Mouse (Mus musculus): ENCODE measurements around the gene Plekho1. TPM values are rescaled to one million over a fixed set of nuclear protein-coding genes. Genes with fewer than 3 reads are reported as not detected.
"Not testable (repeated sequence)": the region's sequence is repeated elsewhere in the genome, so short reads cannot be mapped to it uniquely, and the experiment has no call there.

Plekho1 gene
- polyA plus RNA-seq, 1 experiment: not detected

DNA sequence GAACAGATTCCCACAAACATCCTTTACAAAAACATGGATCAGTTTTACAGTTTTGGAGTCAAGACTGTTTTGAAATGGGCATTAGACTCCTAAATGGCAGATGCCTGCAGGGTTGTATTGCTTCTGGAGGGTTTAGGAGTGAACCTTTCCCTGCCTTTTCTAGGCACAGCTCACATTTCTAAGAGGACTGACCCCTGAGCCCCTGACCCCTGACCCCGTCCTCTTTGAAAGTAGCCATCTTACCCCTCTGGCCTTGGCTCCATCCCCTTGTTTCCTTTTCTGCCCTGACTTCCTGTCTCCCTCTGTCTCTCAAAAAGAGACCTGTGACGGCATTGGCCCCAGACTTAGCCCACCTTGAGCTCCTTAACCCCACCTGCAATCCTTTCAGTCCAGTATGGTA is 32.6 kb downstream of the Plekho1 start:
- 81% methylated on average over 2 of the region's 2 CpGs for WGBS
- H3K4me3 ChIP-seq (ENCODE audit: insufficient read depth, low read depth, low read length): no peak overlapping the region
- H3K27ac ChIP-seq (ENCODE audit: insufficient read depth, low read depth, low read length): no peak overlapping the region
- TF ChIP-seq POLR2A (IDR thresholded peaks at IDR 0.05; ENCODE audit: insufficient read depth, low read depth, low read length) (no peak), CTCF (IDR thresholded peaks at IDR 0.05; ENCODE audit: insufficient read depth, low read depth, low read length) (no peak)
- peaks cover 5% of the 10 kb centered on the region for H3K4me1 ChIP-seq (ENCODE audit: control insufficient read depth, insufficient read depth, low read length)

DNA sequence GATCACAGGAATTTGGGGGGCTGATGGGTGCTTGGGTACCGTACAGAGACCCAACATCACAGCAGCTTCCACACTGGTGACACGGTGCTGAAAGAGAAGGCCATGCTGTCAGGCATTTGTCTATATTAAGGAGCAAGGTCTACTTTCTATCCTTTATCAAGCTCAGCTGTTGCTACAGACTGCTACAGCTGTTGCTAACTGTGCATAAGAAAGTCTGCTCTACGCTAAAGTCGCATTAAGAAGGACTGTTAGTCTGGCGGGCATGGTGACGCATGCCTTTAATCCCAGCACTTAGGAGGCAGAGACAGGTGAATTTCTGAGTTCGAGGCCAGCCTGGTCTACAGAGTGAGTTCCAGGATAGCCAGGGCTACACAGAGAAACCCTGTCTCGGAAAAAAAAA is 33.6 kb downstream of the Plekho1 start:
- not testable (repeated sequence) for H3K4me1 ChIP-seq (ENCODE audit: control insufficient read depth, insufficient read depth, low read length); H3K4me3 ChIP-seq (ENCODE audit: insufficient read depth, low read depth, low read length); H3K27ac ChIP-seq (ENCODE audit: insufficient read depth, low read depth, low read length)
- WGBS: 85% methylated on average over 8 of the region's 8 CpGs

DNA sequence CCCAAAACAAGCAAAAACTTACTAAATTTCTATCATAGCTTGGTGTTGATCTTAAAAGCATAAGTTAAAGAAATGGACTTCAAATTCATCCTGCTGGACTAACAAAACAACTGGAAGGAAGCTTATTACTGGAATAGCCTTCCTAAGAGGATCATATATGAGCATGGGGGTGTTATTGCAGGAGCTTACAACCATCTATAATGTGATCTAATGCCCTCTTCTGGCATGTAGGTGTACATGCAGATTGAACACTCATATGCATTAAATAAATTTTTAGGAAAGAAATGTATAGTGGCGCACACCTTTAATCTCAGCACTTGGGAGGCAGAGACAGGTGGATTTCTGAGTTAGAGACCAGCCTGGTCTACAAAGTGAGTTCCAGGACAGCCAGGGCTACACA is 36.0 kb downstream of the Plekho1 start:
- H3K4me3 ChIP-seq (ENCODE audit: insufficient read depth, low read depth, low read length): no peak overlapping the region
- 83% methylated on average over 1 of the region's 1 CpGs for WGBS
- no peak overlapping the region for H3K27ac ChIP-seq (ENCODE audit: insufficient read depth, low read depth, low read length)
- no peak for TF ChIP-seq CTCF (IDR thresholded peaks at IDR 0.05; ENCODE audit: insufficient read depth, low read depth, low read length)
- TF ChIP-seq POLR2A (IDR thresholded peaks at IDR 0.05; ENCODE audit: insufficient read depth, low read depth, low read length): no peak
- no peaks in the 10 kb centered on the region for H3K4me1 ChIP-seq (ENCODE audit: control insufficient read depth, insufficient read depth, low read length)

GRCm38 (mm10) chr3:95959082-95959481 is 36.7 kb downstream of the Plekho1 start:
- H3K4me3 ChIP-seq (ENCODE audit: insufficient read depth, low read depth, low read length): no peak overlapping the region
- H3K4me1 ChIP-seq (ENCODE audit: control insufficient read depth, insufficient read depth, low read length): no peaks in the 10 kb centered on the region
- no peak overlapping the region for H3K27ac ChIP-seq (ENCODE audit: insufficient read depth, low read depth, low read length)
- 77% methylated on average over 5 of the region's 5 CpGs for WGBS
- TF ChIP-seq POLR2A (IDR thresholded peaks at IDR 0.05; ENCODE audit: insufficient read depth, low read depth, low read length) (no peak), CTCF (IDR thresholded peaks at IDR 0.05; ENCODE audit: insufficient read depth, low read depth, low read length) (no peak)

DNA sequence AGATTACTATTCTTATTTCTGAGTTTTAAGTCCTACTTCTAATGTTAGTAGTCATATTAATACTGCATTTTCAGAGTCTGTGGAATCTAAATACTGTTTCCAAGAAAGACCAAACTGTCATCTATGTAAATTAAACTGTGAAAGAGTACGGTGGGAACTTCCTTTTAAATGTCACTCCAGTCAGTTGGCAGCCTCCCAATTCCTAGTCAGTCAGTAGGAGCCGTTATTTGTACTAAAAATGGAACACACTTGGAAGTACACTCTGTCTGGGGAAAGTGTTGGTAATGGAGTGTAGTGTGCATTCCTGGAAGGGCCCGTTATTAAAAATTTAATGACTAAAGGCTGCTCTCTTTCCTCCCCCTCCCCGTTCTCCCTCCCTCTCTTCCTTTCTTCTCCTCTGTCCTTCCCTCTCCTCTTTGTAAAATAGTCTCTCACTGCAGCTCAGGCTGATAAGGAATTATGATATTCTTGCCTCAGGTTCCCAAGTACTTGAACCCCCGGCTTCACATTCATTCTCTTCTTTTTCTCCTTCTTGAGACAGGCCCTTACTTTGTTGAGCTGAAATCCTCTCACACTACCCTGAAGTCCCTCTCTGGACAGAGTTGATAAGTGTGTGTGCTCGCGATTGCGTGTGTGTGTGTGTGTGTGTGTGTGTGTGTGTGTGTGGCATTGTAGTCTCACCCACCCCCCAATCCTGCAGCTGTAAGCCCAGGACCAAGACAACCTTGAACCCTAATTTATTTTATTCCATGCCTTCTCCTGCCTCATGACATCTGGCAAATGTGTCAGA is 38.2 kb downstream of the Plekho1 start:
- H3K4me1 ChIP-seq (ENCODE audit: control insufficient read depth, insufficient read depth, low read length): no peaks in the 10 kb centered on the region
- H3K27ac ChIP-seq (ENCODE audit: insufficient read depth, low read depth, low read length): no peak overlapping the region
- 41% methylated on average over 8 of the region's 8 CpGs for WGBS
- H3K4me3 ChIP-seq (ENCODE audit: insufficient read depth, low read depth, low read length): no peak overlapping the region
- no peak for TF ChIP-seq CTCF (IDR thresholded peaks at IDR 0.05; ENCODE audit: insufficient read depth, low read depth, low read length)
- no peak for TF ChIP-seq POLR2A (IDR thresholded peaks at IDR 0.05; ENCODE audit: insufficient read depth, low read depth, low read length)

- Histone ChIP-seq H3K4me1 (ENCODE audit: control insufficient read depth, insufficient read depth, low read length) (peaks cover 3% of the 10 kb centered on the region; the same call in 1 of the 2 replicates), H3K4me3 (ENCODE audit: insufficient read depth, low read depth, low read length) (no peak overlapping the region), H3K27ac (ENCODE audit: insufficient read depth, low read depth, low read length) (no peak overlapping the region)
- TF ChIP-seq CTCF (IDR thresholded peaks at IDR 0.05; ENCODE audit: insufficient read depth, low read depth, low read length) (no peak), POLR2A (IDR thresholded peaks at IDR 0.05; ENCODE audit: insufficient read depth, low read depth, low read length) (no peak)
- WGBS: 92% methylated on average over 5 of the region's 5 CpGs
These were observed 40.5 kb downstream of the Plekho1 start for GRCm38 (mm10) chr3:95955318-95955717.

DNA sequence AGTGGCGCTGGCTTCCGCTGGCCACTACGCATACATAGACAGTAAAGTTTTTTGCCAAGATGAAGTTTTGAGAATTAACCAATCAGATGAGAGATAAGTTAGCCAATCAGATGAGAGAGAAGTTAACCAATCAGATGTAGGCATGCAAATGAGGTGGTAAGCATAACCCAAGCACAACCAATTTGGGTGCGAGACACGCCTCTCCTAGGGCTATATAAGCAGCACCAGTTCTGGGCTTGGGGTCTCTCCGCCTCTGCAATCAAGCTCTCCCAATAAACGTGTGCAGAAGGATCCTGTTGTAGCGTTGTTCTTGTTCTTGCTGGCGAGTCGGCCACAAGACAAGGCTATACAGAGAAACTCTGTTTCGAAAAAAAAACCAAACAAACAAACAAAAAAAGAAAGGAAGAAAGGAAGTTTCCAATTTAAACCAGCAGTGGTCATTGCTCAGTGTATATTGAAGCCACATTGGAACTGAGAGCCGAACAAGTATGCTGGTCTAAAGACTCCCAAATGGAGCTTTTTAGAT is 41.1 kb downstream of the Plekho1 start:
- not testable (repeated sequence) for H3K27ac ChIP-seq (ENCODE audit: insufficient read depth, low read depth, low read length); H3K4me3 ChIP-seq (ENCODE audit: insufficient read depth, low read depth, low read length); H3K4me1 ChIP-seq (ENCODE audit: control insufficient read depth, insufficient read depth, low read length)
- 91% methylated on average over 12 of the region's 12 CpGs for WGBS

- no peak overlapping the region for H3K27ac ChIP-seq (ENCODE audit: insufficient read depth, low read depth, low read length)
- H3K4me1 ChIP-seq (ENCODE audit: control insufficient read depth, insufficient read depth, low read length): peaks cover 3% of the 10 kb centered on the region; the same call in 1 of the 2 replicates
- no peak for TF ChIP-seq CTCF (IDR thresholded peaks at IDR 0.05; ENCODE audit: insufficient read depth, low read depth, low read length)
- TF ChIP-seq POLR2A (IDR thresholded peaks at IDR 0.05; ENCODE audit: insufficient read depth, low read depth, low read length): no peak
- no peak overlapping the region for H3K4me3 ChIP-seq (ENCODE audit: insufficient read depth, low read depth, low read length)
- WGBS: 55% methylated on average over 3 of the region's 3 CpGs
These were observed 42.3 kb downstream of the Plekho1 start for GRCm38 (mm10) chr3:95953522-95953921.

DNA sequence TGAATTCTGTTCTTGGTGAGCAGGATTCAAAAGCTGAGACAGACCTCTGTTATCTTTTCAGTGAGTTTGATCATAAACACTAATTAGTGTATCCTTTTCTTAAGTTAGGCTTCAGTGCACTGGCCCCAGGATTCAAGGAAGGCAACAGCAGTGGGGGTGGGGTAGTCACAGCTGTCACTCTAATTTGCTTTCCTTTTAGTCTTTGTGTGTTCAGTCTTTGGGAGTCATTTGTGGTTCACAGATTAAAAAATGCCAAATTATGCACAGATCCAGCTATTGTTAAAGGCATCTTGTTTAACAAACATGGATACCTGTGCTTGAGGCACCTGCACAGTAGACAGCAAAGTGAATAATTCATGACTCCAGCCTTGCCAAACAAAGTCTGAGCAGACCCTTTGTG is 42.8 kb downstream of the Plekho1 start:
- Histone ChIP-seq H3K4me3 (ENCODE audit: insufficient read depth, low read depth, low read length) (no peak overlapping the region), H3K4me1 (ENCODE audit: control insufficient read depth, insufficient read depth, low read length) (peaks cover 3% of the 10 kb centered on the region; the same call in 1 of the 2 replicates), H3K27ac (ENCODE audit: insufficient read depth, low read depth, low read length) (no peak overlapping the region)
- no peak for TF ChIP-seq POLR2A (IDR thresholded peaks at IDR 0.05; ENCODE audit: insufficient read depth, low read depth, low read length)
- no peak for TF ChIP-seq CTCF (IDR thresholded peaks at IDR 0.05; ENCODE audit: insufficient read depth, low read depth, low read length)

GRCm38 (mm10) chr3:95951566-95951965 is 44.2 kb downstream of the Plekho1 start:
- H3K4me1 ChIP-seq (ENCODE audit: control insufficient read depth, insufficient read depth, low read length): not testable (repeated sequence)
- Histone ChIP-seq H3K4me3 (ENCODE audit: insufficient read depth, low read depth, low read length) (peak overlapping the region; percentile 66), H3K27ac (ENCODE audit: insufficient read depth, low read depth, low read length) (peak overlapping the region; percentile 97)
- WGBS: 64% methylated on average over 12 of the region's 12 CpGs

Measured in olfactory bulb, adult 2 months (tissue).